Mouse (Mus musculus): Measurements from ENCODE around the gene Adh4.

- TF ChIP-seq CTCF (IDR thresholded peaks at IDR 0.05; ENCODE audit: extremely low read depth, insufficient read depth, low read length), result no peak
- TF ChIP-seq POLR2A (IDR thresholded peaks at IDR 0.05; ENCODE audit: extremely low read depth, insufficient read depth, low read length), result no peak
Observed at GRCm38 (mm10) chr3:138430360-138430976, 15.2 kb downstream of the Adh4 start.
